Mouse (Mus musculus) left cerebral cortex, postnatal 4 days (tissue): ENCODE results near the gene Opn1sw. TPM values are rescaled to one million over a fixed set of nuclear protein-coding genes. Genes with fewer than 3 reads are reported as not detected.
"Not testable (repeated sequence)": the region's sequence is repeated elsewhere in the genome, so short reads cannot be mapped to it uniquely, and the experiment has no call there.

ENCODE experiments used
- DNase-seq: peaks from one replicate; pipeline ENCODE4 v3.0.0-alpha.2; 2022
- intact Hi-C: fragments of 180-260 bp; cut with DNase I; formaldehyde crosslinking; loops from one replicate; pipeline ENCODE4 v1.15.1; 2025
- total RNA-seq, 2 experiments: library from RNA; stranded (reverse); gene quantifications; 2 replicates each; pipeline ENCODE4 v1.2.3; 2021

Gene Opn1sw
- total RNA-seq, 2 experiments from 2014 or later = 0.32 TPM; not detected in 1

DNA sequence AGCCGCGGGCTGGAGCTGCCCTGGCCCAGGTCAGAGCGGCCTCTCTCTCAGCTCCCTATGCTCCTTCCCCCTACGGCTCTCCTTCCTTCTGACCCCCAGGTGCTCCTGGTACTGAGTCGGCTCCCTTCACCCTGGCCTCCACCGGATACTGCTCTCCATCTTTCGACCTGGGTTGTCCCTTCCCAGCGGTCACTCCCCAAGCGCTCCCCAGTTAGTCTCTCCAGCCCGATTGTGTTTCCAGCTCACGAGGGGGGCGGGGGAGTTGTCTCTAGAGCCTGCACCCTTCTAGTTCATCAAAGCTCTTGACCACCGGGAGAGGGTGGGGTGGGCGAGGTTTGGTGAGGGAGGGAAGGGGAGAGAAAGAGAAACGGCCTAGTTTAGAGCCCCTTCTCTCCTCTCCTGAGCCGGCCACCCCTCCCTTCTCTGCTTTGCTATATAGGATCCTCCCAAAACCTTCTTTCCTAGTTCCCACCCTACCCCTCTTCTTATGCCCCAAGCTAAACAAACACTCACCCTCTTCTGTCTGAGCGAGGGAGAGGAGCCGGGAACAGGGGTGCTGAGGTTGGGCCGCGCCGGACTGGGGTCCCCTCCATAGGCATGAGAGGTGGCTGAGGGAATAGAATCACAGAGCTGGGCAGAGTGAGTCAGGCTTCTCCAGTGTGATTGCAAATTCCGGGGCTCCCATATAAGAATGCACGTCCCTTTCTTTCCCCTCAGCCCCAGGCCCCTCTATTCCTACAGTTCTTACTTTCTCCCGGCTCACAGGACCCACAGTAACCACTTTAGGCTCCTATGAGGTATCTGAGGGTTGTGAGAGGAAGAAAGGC is 8.7 kb upstream of the Opn1sw start:
- intact Hi-C loops = loop anchor here (10.0 kb wide), 1 partner anchor 128 kb away; the partner anchor contains the start of gene Irf5
- peak; percentile 28 for DNase-seq

DNA sequence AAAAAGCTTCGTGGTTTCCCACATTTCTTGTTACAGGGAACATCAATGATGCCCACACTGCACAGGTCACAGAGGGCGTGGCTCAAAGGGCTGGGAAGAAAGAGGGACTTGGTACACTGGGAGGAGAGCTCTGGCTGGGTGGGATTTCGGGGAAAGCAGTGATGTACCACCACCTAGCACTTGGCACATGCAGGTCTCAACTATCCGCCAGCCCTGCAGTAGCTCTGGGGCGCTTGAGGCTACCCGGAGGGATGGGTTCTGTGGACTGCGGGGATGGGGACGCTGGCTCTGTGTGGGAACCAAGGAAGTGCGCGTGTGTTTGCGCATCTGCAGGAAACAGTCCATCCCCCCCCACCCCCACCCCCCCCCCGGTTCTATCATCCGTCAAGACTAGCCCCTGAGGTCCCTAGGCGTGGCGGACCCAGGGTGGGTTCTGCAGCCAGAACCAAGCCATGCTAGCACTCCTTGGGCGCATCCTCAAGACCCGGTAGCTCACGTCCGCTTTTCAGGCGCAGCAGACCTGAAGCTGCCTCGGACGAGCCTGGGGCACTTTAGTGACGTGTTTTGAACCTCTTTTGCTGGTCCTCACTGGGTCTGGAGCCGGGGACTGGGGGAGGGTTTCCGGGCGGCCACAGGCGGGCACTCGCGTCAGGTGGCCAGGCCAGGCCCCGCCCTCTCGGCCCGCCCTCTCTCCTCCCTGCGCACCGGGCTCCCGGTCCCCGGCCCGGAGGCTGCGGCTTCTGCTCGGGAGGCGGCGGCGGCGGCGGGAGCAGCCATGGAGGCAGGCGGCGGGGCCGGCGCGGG is 7.8 kb upstream of the Opn1sw start, which contains the start of gene Ccdc136:
TSS of gene Ccdc136 (plus strand) at position 400 of the 804 bp plus-strand sequence.
- peak; percentile 74 for DNase-seq
- intact Hi-C loops = loop anchor here (10.0 kb wide), 1 partner anchor 129 kb away; the partner anchor contains the start of gene Irf5

DNA sequence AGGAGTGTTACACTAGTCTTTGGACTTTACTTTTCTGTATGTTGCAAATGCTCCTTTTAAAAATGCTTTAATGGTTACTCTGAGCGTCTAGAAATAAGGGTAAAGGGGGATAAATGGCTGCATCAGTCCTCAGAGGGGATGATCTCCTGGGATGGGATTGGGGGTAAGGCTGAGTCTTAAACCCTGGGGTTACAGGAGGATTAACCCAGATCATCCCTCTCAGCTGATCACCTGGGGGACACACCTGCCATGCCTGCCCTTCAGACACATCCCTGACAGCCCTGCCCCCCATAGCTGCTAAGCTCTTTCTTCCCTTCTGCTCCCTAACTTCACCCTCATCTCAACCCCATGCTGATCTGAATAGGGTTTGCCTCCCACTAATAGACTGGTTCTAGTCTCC is 6.0 kb upstream of the Opn1sw start:
- intact Hi-C loops = loop anchor here (10.0 kb wide), 1 partner anchor 131 kb away; the partner anchor contains the start of gene Irf5
- DNase-seq = no peak

DNA sequence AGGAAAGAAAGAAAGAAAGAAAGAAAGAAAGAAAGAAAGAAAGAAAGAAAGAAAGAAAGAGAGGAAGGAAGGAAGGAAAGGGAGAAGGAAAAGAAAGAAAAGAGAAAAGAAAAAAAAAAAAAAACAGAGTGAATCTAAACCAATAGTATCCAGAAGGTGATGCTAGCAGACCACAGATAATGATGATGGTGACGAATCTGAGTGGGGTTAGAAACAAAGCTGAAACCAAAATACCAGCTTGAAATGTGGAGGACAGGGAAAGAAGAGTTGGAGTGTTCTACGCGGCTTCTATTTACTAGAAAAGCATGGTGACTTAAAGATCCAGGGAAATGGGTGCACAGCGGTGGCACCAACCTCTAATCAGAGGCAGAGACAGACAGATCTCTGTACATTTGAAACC is 3.5 kb upstream of the Opn1sw start:
- no peak for DNase-seq
- intact Hi-C loops = loop anchor here (10.0 kb wide), 1 partner anchor 133 kb away; the partner anchor contains the start of gene Irf5

DNA sequence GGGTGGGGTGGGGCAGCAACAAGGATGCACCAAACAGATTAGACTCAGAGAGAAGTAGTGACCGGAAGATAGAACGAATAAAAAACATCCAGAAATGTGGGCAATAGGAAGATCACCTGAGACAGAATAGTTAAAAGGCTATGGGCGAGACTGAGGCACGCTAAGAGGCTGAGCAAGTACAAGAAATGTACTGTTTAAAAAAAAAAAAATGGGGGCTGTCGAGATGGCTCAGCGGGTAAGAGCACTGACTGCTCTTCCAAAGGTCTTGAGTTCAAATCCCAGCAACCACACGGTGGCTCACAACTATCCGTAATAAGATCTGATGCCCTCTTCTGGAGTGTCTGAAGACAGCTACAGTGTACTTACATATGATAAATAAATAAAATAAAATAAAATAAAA is 3.0 kb upstream of the Opn1sw start:
- intact Hi-C loops = loop anchor here (10.0 kb wide), 1 partner anchor 134 kb away; the partner anchor contains the start of gene Irf5
- not testable (repeated sequence) for DNase-seq

DNA sequence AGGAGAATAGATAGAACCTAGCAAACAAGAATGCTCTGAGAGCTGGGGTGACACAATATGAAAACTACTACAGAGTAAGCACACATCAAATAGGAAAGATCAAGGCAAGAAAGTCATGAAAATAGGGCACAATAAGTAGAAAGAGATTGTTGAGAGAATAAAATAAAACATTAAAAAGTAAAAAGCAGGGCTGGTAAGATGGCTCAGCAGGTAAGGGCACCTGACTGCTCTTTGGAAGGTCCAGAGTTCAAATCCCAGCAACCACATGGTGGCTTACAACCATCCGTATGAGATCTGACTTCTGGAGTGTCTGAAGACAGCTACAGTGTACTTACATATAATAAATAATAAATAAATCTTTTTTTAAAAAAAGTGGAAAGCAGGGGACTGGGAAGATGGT is 2.2 kb upstream of the Opn1sw start:
- not testable (repeated sequence) for DNase-seq
- intact Hi-C loops = loop anchor here (10.0 kb wide), 1 partner anchor 134 kb away; the partner anchor contains the start of gene Irf5

DNA sequence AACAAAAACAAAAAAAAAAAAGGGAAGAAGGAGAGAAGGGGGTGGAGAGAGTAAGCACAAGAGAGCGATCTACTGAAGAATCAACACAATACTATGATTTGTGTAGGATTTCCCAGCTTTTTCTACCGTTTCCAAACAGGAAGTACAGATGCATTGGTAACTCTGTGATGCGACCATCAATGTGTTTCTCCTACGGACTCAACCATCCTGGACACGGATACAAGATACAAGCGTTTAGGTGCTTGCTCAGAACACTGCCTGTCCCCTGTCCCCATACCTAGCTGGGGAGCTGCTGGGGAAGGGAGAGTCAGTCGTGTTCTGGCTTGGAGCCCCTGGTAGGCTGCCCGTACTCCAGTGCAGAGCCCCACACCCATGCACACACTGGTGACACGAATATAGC is 1.2 kb upstream of the Opn1sw start:
- intact Hi-C loops = no loop called here
- no peak for DNase-seq

DNA sequence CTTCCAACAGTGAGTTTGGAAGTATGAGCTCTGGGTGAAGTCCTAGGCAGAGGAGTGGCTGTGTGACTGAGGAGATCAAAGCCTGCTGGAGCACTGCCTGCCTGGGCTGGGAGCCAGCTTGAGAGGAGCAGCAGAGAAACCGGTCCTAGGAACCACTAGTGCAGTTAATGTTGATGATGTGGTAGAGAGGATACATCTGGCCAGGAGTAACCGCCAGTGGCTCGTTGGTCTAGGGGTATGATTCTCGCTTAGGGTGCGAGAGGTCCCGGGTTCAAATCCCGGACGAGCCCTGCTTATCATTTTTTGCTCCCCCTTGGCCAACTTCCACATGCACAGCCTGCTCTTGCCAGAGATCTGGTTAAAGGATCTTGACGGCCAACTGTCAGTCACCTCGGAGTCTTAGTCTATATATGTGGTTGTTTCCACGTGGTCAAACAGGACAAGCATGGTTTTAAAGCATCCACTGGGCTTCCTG is 375 bp upstream of the Opn1sw start:
- intact Hi-C loops = no loop called here
- DNase-seq = peak; percentile 93

DNA sequence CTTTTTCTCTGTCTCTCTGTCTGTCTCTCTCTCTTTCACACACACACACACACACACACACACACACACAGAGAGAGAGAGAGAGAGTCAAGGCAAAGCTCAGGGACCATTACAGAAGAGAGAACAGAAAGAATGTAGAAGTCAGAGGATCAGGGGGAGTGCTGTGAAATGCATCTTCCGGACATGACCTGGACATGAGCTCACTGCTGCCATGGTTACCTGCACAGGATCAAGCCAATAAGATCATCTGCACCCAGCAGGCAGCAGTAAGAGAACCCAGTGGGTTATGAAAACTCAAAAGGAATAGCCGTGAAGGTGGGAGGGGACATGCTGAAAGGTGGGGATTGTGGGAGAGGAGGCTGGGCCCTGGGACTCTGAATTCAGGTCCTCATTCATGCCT is 5.8 kb downstream of the Opn1sw start:
- DNase-seq = no peak

DNA sequence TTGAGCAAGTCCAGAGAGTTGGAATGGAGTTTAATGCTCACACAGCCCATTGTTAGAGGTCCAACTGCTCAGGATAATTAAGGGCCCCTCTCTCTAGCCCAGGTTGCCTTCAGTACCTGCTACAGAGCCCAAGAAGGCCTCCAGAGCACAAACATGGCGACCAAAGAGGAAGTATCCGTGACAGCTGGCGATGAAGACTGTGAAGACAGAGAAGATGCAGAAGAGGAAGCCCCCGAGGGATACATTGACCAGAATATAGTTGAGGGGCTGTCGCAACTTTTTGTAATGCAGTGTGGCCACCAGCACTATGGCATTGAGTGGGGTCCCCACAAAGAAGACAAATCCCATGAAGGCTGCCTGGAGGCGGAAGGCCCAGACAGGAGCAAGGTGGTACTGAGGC is 8.3 kb downstream of the Opn1sw start:
- DNase-seq = no peak
- intact Hi-C loops = no loop called here

More for the DNA sequence above, 5.8 kb downstream of the Opn1sw start:
- intact Hi-C loops = no loop called here

DNA sequence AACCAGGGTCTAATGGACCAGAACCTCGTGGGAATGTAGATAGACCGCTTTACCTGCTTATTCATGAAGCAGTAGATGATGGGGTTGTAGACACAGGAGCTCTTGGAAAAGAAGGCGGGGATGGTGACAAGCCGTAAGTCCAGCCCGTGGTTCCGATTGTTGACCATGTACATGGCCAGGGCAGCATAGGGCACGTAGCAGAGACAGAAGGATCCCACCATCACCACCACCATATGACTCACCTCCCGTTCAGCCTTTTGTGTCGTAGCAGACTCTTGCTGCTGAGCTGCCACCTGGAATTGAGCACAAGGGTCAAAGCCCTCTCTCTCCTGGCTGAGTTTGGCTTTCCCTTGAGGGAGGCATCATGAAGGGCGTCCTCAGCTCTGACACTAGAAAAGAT is 9.6 kb downstream of the Opn1sw start:
- intact Hi-C loops = no loop called here
- no peak for DNase-seq

DNA sequence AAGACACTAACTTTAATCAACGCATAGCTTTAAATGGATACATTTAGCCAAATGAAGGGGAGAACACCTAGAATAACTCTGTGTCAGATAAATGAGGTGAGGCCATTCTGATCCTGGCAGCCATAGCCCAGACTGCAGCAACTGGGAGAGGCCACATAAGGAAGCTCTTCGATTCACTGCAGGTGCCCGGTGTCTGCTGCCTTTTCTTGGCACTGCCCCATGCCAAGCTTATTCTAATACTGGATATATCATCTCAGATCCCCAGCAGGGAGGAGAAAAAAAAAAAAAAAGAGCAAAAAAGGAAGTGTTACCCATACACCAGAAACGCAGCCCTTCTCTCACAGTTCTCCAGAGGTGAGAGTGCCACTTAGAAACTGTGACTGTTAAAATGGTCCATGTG is 10.9 kb downstream of the Opn1sw start:
- intact Hi-C loops = no loop called here
- DNase-seq = no peak

DNA sequence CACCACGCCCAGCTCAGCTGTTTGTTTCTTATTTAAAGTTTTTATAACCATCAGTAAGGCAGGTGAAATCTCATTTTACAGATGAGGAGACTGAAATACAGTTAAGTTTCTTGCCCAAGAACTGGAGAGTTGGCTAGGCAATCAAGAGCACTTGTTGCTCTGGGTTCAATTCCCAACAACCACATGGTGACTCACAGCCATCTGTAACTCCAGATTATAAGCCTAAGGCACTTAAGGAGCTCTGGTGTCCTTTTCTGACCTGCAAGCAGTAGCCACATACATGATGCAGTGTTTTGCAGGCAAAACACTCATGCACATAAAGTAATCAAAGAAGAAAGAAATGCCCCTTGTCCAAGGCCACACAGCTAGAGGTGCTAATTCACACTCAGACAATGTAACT is 23.0 kb downstream of the Opn1sw start:
- DNase-seq = no peak

DNA sequence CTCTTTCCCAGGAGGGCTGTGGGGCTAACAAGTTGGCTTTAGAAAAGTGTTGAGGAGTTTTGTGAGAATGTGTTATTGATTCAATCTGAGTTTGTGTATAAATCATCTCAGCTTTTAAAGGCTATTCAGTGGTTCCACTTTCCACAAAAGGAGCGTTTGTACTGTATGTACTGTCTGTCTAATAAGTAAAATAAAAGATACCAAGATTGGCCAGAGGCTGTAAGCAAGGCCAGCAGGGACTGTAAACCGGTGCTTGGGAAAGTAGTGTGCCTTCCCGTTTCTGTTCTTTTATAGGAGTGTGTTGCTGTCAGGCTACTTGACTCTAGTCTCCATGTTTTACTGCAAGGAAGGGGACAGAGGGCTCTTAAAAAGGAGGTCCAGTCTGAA is 25.1 kb downstream of the Opn1sw start:
- intact Hi-C loops = no loop called here
- no peak for DNase-seq

More for the DNA sequence above, 23.0 kb downstream of the Opn1sw start:
- intact Hi-C loops = no loop called here

DNA sequence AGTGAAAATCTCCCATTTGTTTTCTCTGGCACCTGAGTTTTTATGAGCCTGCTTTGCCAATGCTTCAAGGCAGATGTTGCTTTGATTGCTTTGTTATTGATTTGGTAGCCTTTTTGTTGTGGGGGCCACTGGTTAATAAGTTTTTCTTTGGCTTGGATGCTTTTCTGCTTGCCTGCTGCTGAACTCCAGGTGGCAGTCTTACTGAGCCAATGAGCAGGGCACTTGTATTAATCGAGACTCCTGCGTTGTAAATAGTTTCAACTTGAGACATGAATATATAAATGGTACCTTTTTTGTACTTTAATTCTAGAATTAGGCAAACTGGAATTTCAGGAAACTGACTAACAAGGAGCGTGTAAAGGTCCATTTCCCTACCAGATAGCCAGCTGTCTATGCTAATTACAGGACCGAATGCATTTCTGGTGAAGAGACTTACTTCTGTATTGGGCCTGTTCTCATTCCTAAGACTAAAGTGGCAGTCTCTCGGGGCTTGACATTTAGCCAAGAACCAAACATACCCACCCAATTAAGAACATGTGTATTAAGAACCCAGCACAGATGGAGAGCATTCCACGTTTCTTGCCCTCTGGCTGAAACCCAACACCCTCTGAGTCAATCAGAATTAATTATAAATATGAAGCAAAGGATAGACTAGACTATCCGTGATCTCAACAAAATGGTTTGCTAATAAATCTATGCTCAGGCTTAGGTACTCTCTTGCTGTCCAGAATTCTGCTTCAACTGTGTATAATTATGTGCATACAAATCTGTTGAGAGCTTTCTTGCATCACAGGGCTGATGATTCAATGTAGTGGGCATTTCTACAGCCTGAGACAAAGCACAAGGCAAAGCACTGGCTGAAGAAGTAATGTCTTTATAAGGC is 25.8 kb downstream of the Opn1sw start:
- intact Hi-C loops = no loop called here
- peak; percentile 27 for DNase-seq

DNA sequence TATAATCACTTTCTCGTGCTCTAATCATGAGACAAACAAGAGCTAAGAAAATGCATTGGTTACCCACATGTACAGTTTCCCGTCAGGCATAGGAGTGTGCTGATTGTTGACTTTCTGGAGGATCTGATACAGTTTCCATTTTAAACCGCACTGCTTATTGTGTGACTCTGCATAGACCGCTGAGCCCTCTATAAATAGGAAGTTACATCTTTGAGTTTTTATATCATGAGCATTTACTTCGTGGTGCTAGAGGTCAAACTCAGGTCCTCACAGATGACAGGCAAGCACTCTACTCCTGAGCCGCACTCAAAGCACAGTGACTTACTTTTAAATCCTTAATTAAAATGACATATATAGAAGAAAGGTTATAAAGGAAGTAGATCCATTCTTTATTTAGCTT is 28.1 kb downstream of the Opn1sw start:
- no peak for DNase-seq
- intact Hi-C loops = no loop called here

DNA sequence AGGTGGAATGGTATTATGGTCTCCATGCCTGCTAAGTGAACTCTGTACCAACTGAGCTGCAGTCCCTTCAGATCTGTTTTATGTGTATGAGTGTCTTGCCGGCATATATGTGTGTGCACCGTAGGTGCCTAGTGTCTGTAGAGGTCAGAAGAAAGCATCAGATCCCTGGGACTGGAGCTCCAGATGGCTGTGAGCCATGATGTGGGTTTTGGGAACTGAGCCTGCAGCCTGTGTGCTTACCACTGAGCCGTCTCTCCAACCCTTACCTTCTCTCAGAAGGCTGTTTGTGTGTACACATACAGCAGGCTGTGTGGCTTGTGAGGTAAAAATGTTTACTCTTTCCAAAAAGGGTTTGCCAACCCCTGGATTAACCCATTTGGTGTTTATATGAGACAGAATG is 28.9 kb downstream of the Opn1sw start:
- DNase-seq = no peak
- intact Hi-C loops = no loop called here

DNA sequence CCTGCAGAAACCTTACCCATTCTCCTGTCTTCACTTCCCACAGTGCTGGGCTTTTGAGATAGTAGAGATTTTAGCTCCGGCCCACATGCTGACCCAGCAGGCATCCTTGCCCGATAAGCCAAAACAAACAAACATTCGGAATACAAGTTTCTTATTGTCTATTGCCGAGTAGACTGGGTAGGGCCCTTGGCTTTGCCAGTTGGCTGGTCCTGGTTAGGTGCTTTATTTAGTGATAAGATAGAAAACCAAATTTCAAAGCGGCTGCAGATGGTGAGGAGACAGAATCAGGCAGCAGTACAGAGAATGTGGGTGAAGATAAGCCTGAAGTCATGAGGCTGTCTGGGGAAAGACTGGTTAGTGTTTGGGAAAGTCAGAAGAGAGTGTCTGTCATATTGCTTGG is 35.5 kb downstream of the Opn1sw start:
- no peak for DNase-seq
- intact Hi-C loops = no loop called here

DNA sequence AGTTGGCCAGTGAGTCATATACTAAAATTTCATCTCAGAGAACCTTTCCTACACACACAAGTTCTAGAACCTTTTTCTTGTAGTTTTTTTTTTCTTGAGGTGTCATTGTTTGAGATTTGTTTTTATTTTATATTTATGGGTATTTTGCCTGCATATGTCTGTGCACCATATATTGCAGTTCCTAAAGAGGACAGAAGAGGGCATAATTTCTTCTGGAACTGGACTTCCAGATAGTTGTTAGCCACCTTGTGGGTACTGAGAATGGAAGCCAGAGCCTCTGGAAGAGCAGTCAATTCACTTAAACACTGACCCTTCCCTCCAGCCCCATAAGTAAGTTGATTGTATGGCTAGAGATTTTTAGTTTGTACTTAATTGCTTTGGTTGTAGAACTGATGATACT is 36.7 kb downstream of the Opn1sw start:
- no peak for DNase-seq
- intact Hi-C loops = no loop called here

DNA sequence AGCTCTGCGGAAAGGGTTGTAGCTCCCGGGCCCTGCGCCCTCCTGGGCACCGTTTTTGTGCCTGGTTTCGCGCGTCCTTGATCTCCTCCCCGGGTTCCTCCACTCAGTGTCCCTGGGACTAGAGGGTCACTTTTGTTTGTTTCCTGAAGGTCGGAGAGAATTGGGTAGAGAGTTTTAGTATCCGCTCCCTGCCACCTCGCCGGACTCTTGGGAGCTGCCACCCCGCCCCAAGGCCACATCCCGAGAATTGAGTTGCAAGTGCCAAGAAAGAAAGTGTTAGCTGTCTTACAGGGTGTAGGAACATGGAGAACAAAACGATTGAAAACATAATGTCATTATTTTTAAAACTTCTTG is 39.9 kb downstream of the Opn1sw start:
- DNase-seq = no peak
- intact Hi-C loops = no loop called here
